Mouse (Mus musculus): Measurements from ENCODE around the gene Rpl41. TPM values are rescaled to one million over a fixed set of nuclear protein-coding genes. Genes with fewer than 3 reads are reported as not detected.

Gene Rpl41
- polyA plus RNA-seq, 1 experiment from 2014 or later, result 2,058 TPM

GRCm38 (mm10) chr10:128526366-128527356 is 22.4 kb downstream of the Rpl41 start:
- Histone ChIP-seq H3K27me3 (ENCODE audit: insufficient read depth, low read length) (no peaks in the 10 kb centered on the region), H3K36me3 (replicated peaks; ENCODE audit: insufficient read depth, low read length) (peaks cover 11% of the 10 kb centered on the region; the same call in 1 of the 2 replicates), H3K9me3 (ENCODE audit: low read length) (no peaks in the 10 kb centered on the region), H3K4me3 (ENCODE audit: low read depth, low read length) (peak overlapping the region; percentile 90), H3K27ac (ENCODE audit: low read depth) (peak overlapping the region; percentile 36), H3K4me1 (ENCODE audit: insufficient read depth) (peaks cover 14% of the 10 kb centered on the region), H3K4me2 (ENCODE audit: low read depth, low read length) (peak overlapping the region; percentile 100), H3K9ac (replicated peaks) (peak overlapping the region; percentile 93)
- 22% methylated on average over 28 of the region's 28 CpGs for WGBS (ENCODE audit: insufficient replicate concordance)
- peak; percentile 18; the same call in 1 of the 2 replicates for ATAC-seq
- no peak for DNase-seq
- no peak for TF ChIP-seq EP300 (IDR thresholded peaks at IDR 0.05; ENCODE audit: low read depth)
- TF ChIP-seq CTCF (IDR thresholded peaks at IDR 0.05; ENCODE audit: low read depth), result no peak

DNA sequence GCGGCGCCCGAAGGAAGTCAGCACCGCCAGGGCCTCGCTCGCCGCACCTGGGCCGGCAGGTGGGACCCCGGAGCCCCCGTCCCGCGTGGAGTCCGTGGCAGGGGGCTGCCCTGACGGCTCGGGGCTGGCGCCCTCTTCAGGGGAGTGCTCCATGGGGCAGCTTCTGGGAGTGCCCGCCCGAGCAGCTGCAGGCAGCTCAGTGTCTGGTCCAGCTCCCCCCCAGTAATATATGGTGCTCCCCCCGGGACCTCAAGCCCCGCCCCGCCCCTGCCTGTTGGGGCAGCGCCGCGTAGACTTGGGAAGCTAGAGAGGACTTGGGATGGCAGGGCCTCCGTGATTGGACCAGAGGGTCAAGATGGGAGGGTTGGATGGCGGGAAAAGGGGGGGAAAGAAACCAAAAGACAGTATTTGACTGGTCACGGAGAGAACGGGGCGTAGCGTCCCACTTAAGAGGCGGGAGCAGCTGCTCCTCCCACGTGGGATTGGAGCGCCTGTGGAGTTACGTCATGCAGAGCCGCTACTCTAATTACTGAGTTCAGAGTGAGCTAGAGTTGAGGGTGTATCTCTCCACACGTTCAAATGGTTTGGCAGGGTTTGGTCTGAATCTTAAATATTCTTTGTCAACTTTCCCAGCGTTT is 23.3 kb downstream of the Rpl41 start, which contains the start of gene Esyt1:
Esyt1 (minus strand) TSS at position 201 of the 638 bp plus-strand sequence.
- peak; percentile 97 for ATAC-seq
- H3K36me3 ChIP-seq (replicated peaks; ENCODE audit: insufficient read depth, low read length), result peaks cover 20% of the 10 kb centered on the region
- peak; percentile 93 for DNase-seq
- peak within 1 kb of the TSS; percentile 93 for H3K9ac ChIP-seq (replicated peaks)
- H3K4me1 ChIP-seq (ENCODE audit: insufficient read depth), result peaks cover 14% of the 10 kb centered on the region
- H3K4me3 ChIP-seq (ENCODE audit: low read depth, low read length), result peak within 1 kb of the TSS; percentile 90
- H3K27me3 ChIP-seq (ENCODE audit: insufficient read depth, low read length), result no peaks in the 10 kb centered on the region
- H3K27ac ChIP-seq (ENCODE audit: low read depth), result peak within 1 kb of the TSS; percentile 93
- TF ChIP-seq CTCF (IDR thresholded peaks at IDR 0.05; ENCODE audit: low read depth) (peak; percentile 64), EP300 (IDR thresholded peaks at IDR 0.05; ENCODE audit: low read depth) (peak; percentile 79)
- 0% methylated on average over 31 of the region's 37 CpGs for WGBS (ENCODE audit: insufficient replicate concordance)
- no peaks in the 10 kb centered on the region for H3K9me3 ChIP-seq (ENCODE audit: low read length)
- peak within 1 kb of the TSS; percentile 100 for H3K4me2 ChIP-seq (ENCODE audit: low read depth, low read length)

- peaks cover 27% of the 10 kb centered on the region for H3K36me3 ChIP-seq (replicated peaks; ENCODE audit: insufficient read depth, low read length)
These were observed 24.1 kb downstream of the Rpl41 start for GRCm38 (mm10) chr10:128524732-128525662.

DNA sequence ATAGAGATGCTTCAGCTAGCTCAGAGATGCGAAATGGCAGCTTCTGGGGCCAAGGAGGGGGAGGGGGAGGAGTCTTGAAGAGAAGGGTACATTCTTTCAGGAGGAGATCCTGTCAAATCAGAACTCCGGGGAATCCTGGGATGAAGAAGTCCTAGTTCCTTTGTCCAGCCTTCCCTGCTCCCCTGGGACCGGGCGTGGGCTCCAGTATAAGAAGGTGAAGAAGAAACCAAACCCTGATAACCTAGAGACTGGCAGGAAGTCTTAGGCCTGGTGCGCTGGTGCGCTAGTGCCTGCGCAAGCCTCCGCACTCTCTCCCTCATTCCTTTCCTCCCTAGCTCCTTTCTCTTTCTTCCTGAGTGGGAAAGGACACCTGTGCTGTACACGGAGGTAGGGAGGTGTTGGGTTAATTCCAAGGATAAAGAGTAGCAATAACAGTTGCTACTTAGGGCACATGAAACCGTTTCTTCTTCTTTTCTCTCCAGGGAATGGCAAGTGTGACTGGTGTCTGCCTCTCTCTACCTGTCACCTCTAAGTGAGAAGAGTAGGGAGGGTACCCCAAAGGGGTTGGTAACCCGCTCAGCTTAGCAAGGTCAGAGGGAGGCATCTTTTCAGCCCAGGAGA is 24.9 kb downstream of the Rpl41 start:
- no peak for ATAC-seq
- no peaks in the 10 kb centered on the region for H3K9me3 ChIP-seq (ENCODE audit: low read length)
- peak overlapping the region; percentile 90 for H3K4me3 ChIP-seq (ENCODE audit: low read depth, low read length)
- TF ChIP-seq EP300 (IDR thresholded peaks at IDR 0.05; ENCODE audit: low read depth), result no peak
- no peak for TF ChIP-seq CTCF (IDR thresholded peaks at IDR 0.05; ENCODE audit: low read depth)
- peak overlapping the region; percentile 93 for H3K9ac ChIP-seq (replicated peaks)
- 22% methylated on average over 11 of the region's 11 CpGs for WGBS (ENCODE audit: insufficient replicate concordance)
- DNase-seq, result no peak
- H3K4me1 ChIP-seq (ENCODE audit: insufficient read depth), result peaks cover 14% of the 10 kb centered on the region
- H3K36me3 ChIP-seq (replicated peaks; ENCODE audit: insufficient read depth, low read length), result peaks cover 30% of the 10 kb centered on the region
- no peaks in the 10 kb centered on the region for H3K27me3 ChIP-seq (ENCODE audit: insufficient read depth, low read length)
- H3K27ac ChIP-seq (ENCODE audit: low read depth), result peak overlapping the region; percentile 93; the same call in 1 of the 2 replicates
- H3K4me2 ChIP-seq (ENCODE audit: low read depth, low read length), result peak overlapping the region; percentile 100

More at GRCm38 (mm10) chr10:128524732-128525662, 24.1 kb downstream of the Rpl41 start:
- Histone ChIP-seq H3K27ac (ENCODE audit: low read depth) (peak overlapping the region; percentile 93), H3K9ac (replicated peaks) (peak overlapping the region; percentile 93), H3K4me3 (ENCODE audit: low read depth, low read length) (peak overlapping the region; percentile 90), H3K27me3 (ENCODE audit: insufficient read depth, low read length) (no peaks in the 10 kb centered on the region), H3K9me3 (ENCODE audit: low read length) (no peaks in the 10 kb centered on the region), H3K4me2 (ENCODE audit: low read depth, low read length) (peak overlapping the region; percentile 100), H3K4me1 (ENCODE audit: insufficient read depth) (peaks cover 14% of the 10 kb centered on the region)
- WGBS (ENCODE audit: insufficient replicate concordance), result under 1% methylated on average over 58 of the region's 58 CpGs
- DNase-seq (peak; percentile 70), ATAC-seq (peak; percentile 43)
- TF ChIP-seq EP300 (IDR thresholded peaks at IDR 0.05; ENCODE audit: low read depth) (no peak), CTCF (IDR thresholded peaks at IDR 0.05; ENCODE audit: low read depth) (no peak)

DNA sequence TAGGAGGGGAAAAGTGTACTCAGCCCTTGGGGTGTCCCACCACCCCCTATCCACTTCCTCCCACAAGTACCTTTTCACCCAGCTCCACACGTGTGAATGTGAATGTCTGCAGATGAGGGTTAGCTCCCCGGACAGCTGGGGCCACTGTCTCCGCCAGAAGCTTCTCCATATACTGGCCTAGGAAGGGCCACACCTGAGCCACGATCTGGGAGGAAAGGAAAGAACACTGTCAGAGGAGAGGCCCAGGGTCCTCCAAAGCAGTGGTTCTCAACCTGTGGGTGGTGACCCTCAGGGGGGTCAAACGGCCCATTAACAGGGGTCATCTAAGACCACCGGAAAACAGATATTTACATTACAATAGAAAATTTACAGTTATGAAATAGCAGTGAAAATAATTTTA is 26.8 kb downstream of the Rpl41 start:
- Histone ChIP-seq H3K4me1 (ENCODE audit: insufficient read depth) (peaks cover 14% of the 10 kb centered on the region), H3K9ac (replicated peaks) (no peak overlapping the region), H3K4me2 (ENCODE audit: low read depth, low read length) (no peak overlapping the region), H3K9me3 (ENCODE audit: low read length) (no peaks in the 10 kb centered on the region), H3K4me3 (ENCODE audit: low read depth, low read length) (no peak overlapping the region), H3K36me3 (replicated peaks; ENCODE audit: insufficient read depth, low read length) (peaks cover 41% of the 10 kb centered on the region), H3K27ac (ENCODE audit: low read depth) (no peak overlapping the region), H3K27me3 (ENCODE audit: insufficient read depth, low read length) (no peaks in the 10 kb centered on the region)
- ATAC-seq (no peak), DNase-seq (no peak)
- TF ChIP-seq EP300 (IDR thresholded peaks at IDR 0.05; ENCODE audit: low read depth) (no peak), CTCF (IDR thresholded peaks at IDR 0.05; ENCODE audit: low read depth) (no peak)
- 77% methylated on average over 6 of the region's 6 CpGs for WGBS (ENCODE audit: insufficient replicate concordance)

All from liver, postnatal 0 days (tissue).